ENCODE assay signal across 11 mouse cellular contexts in the genomic region with DNA sequence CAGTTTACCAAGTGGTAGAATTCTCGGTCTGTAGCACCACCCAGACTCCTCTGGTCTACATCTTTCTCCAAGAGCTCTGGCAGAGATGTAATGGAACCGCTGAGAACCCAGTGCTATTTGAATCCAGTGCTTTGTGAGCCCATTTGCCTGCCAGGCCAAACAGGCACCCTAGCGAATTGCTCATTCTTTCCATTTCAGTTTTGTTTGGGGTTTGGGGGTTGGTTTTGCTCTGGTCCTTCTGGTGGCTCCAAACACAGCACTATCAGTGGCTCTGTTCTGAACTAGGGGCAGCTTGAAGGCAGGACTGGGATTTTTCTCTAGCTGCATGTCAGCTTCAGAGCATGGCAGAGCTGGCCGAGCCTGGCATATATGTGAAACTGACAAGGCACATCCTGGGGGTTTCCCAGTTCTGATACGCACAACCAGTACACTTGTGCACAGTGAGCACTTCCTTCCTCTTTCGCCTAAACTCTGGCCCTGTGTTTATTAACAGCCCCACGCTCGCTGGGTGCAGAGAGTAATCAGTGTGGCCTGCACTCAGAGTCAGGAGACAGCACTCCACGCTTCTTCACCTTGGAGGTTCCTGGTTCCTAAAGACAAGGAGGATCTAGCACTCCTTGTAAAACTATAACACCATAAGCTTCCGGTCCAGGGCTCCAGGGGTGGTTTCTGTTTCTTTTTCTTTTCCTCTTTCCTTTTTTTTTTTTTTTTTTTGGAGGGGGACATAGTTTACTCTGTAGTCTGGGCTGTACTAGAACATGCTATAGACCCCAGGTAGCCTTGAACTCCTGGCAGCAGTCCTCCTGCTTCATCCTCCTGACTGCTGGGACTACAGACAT. TPM values are rescaled to one million over a fixed set of nuclear protein-coding genes. Genes with fewer than 3 reads are reported as not detected.
DNase-seq lines count a peak whose midpoint lies in the region; ATAC-seq lines count a peak whose summit lies in the region.
"Had no signal": no experiment of that assay in that cellular context is flagged by ENCODE, and none has a peak within 500 bp of the region (broad histone marks: within the 10 kb centered on the region; RNA-seq: fewer than 3 reads in every experiment).

No protein-coding gene starts in this region.

- peaks cover 5% of the 10 kb centered on the region; the same call in 1 of the 2 replicates for H3K4me1 ChIP-seq in heart, embryonic 16.5 days (ENCODE audit: control insufficient read depth, insufficient read depth, low read length)

- H3K36me3 ChIP-seq in heart, embryonic 16.5 days (ENCODE audit: control insufficient read depth, insufficient read depth), result no peaks in the 10 kb centered on the region
- H3K36me3 ChIP-seq: embryonic facial prominence, embryonic 12.5 days had no signal

- no peaks in the 10 kb centered on the region for H3K27me3 ChIP-seq in heart, embryonic 16.5 days (ENCODE audit: control insufficient read depth, insufficient read depth, low read length)
- H3K27me3 ChIP-seq: embryonic facial prominence, embryonic 12.5 days had no signal

- H3K4me2 ChIP-seq in heart, embryonic 16.5 days (ENCODE audit: low read depth, low read length), result no peak overlapping the region
- H3K4me2 ChIP-seq: embryonic facial prominence, embryonic 12.5 days had no signal

- no peak overlapping the region for H3K4me3 ChIP-seq in heart, embryonic 16.5 days (ENCODE audit: low read length)
- H3K4me3 ChIP-seq: embryonic facial prominence, embryonic 12.5 days had no signal

- intact Hi-C loops in left cerebral cortex, postnatal 10 days (cut with DNase I), result no loop called here

- 74% methylated on average over 10 of the region's 10 CpGs for WGBS in heart, embryonic 16.5 days

- H3K9ac ChIP-seq in heart, embryonic 16.5 days (ENCODE audit: low read length), result 0 out of 2 replicates have a peak overlapping the region, but pooled peaks have one; percentile 22
- H3K9ac ChIP-seq: embryonic facial prominence, embryonic 12.5 days had no signal

- ATAC-seq in heart, embryonic 16.5 days (replicated peaks; ENCODE audit: extremely low read depth, insufficient read depth, low FRiP score), result no peak

- DNase-seq in thymus, adult 18-20 months, result peak; percentile 21 to 53
- no peak for DNase-seq in thymus, postnatal 4 days
- peak; percentile 65 to 68 for DNase-seq in lung, postnatal 4 days
- DNase-seq in thymus, postnatal 14 days, result peak; percentile 46
- DNase-seq in urinary bladder, postnatal 4 days (ENCODE audit: low spot score in 2 of 2), result no peak
- no peak for DNase-seq in adrenal gland, postnatal 4 days (ENCODE audit: low spot score in 2 of 2)
- DNase-seq in left cerebral cortex, postnatal 10 days (ENCODE audit: extremely low spot score in 1 of 2, low spot score in 2 of 2), result no peak

- H3K9me3 ChIP-seq in heart, embryonic 16.5 days (replicated peaks; ENCODE audit: control insufficient read depth, low read length), result no peaks in the 10 kb centered on the region
- H3K9me3 ChIP-seq: embryonic facial prominence, embryonic 12.5 days had no signal

- H3K27ac ChIP-seq in heart, embryonic 16.5 days (ENCODE audit: low read length), result peak overlapping the region; percentile 30
- H3K27ac ChIP-seq: embryonic facial prominence, embryonic 12.5 days had no signal

RNA-seq across cellular contexts. Expression of a gene that starts 9.9 kb away (rescaled TPM):
- 29.2 and 35.4 TPM in 2 replicates for polyA plus RNA-seq in heart, embryonic 16.5 days (2015; fragmentation: Nextera tagmentation; extraction: Ambion mirVana)
- 10 to 100 TPM; 62.1 to 63.9 TPM for total RNA-seq in adrenal gland, postnatal 4 days (2021)
- 10 to 100 TPM; 31.3 to 31.7 TPM for total RNA-seq in left cerebral cortex, postnatal 10 days (2021)

RNA-seq across cellular contexts. Expression of a gene that starts 11.2 kb away (rescaled TPM):
- 7.8 and 11.6 TPM in 2 replicates for polyA plus RNA-seq in heart, embryonic 16.5 days (2015; fragmentation: Nextera tagmentation; extraction: Ambion mirVana)
- 10 to 100 TPM; 20.0 to 22.0 TPM for total RNA-seq in adrenal gland, postnatal 4 days (2021)
- 100 to 1,000 TPM; 200 to 207 TPM for total RNA-seq in left cerebral cortex, postnatal 10 days (2021)

RNA-seq across cellular contexts. Expression of a gene that starts 42.0 kb away (rescaled TPM):
- polyA plus RNA-seq in heart, embryonic 16.5 days (2015; fragmentation: Nextera tagmentation; extraction: Ambion mirVana), result 0.07 TPM in 1 of 2 replicates, not detected in the other
- total RNA-seq in adrenal gland, postnatal 4 days (2021), result under 1 TPM in 1 of 2 experiments, not detected in 1; 0.14 TPM
- under 1 TPM in 1 of 2 experiments, not detected in 1; 0.14 TPM for total RNA-seq in left cerebral cortex, postnatal 10 days (2021)
- polyA plus RNA-seq: heart, embryonic 14.5 days; neural tube, embryonic 14.5 days had no signal

Comparison
In these comparisons a context has a peak if more than half of its experiments do, and no peak if none do; other contexts are left out.
1. DNase-seq: peak in thymus, adult 18-20 months (2 of 2), lung, postnatal 4 days (2 of 2) and thymus, postnatal 14 days (single experiment); none in thymus, postnatal 4 days (single experiment), urinary bladder, postnatal 4 days (0 of 2), adrenal gland, postnatal 4 days (0 of 2) and left cerebral cortex, postnatal 10 days (0 of 2).
2. RNA of a gene that starts 11.2 kb away (total RNA-seq): 200 to 207 TPM in left cerebral cortex, postnatal 10 days; 20.0 to 22.0 TPM in adrenal gland, postnatal 4 days; every median in the first group is over 4 times any median in the second.